Mouse (Mus musculus): ENCODE data around the gene Rnf152. TPM values are rescaled to one million over a fixed set of nuclear protein-coding genes. Genes with fewer than 3 reads are reported as not detected.
A peak's percentile ranks its signal among the peaks of the same experiment; 100 is the strongest.

Gene Rnf152
- total RNA-seq, 2 experiments from 2014 or later, result 12.5 to 12.6 TPM

DNA sequence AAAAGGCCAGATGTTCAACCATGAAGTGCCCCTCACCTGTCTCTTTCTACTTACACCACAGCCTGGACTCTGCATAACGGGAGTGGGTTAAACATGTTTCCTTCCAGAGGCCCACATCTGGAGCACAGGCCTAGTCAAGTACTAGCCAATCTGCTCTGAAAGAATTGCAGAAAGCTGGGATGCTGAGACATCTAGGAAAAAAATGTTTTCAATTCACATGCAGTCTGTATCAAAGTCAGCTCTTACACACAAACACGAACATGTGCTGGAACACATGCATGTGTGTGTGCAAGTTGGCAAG, 44.0 kb downstream of the Rnf152 start:
- no peak for DNase-seq

DNA sequence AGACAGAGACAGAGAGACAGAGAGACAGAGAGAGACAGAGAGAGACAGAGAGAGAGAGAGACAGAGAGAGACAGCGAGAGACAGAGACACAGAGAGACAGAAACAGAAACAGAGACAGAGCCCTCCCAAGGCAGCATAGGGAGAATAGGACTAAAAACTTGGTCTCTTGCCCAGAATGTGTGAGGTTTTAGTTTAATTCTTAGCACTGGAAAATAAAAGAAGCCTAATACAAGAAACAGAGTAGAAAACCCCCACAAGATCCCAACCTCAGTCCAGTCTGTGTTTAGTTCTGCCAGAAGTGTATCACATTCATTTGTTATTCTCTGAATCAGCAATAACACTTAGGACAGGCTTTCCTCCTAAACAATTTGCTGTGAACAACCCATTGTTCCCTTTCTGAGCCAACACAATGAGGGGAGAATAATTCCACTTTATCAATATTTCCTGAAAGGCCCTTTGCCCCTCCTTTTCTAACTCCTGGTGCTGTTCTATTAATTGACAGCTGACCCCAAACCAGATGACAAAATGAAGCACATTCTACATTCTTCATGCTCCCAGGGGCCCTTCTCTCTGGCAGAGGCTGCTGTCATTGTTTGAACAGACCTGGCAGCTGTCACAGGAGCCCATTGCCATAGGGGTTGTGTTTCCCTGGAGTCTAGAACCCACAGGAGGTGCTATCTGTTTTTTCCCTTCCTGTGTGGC, 44.5 kb downstream of the Rnf152 start:
- peak; percentile 23 for DNase-seq

DNA sequence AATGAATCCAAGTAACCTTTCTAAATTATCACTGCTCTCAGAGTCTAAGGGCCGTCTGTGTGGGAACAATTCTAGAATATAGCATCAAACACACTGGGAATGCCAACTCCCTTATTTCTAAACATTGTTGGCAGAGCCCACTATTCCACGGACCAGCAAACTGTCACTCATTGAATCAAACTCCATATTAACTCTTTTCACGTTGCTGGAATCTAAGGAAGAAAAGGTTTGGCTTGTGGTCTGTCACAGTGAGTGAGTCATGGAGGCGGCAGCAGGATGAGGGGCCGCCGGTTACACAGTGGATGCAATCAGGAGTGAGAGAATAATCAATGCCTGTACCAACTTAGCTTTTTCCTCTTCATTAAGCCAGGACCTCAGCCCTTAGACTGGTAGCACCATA, 54.3 kb downstream of the Rnf152 start:
- no peak for DNase-seq

DNA sequence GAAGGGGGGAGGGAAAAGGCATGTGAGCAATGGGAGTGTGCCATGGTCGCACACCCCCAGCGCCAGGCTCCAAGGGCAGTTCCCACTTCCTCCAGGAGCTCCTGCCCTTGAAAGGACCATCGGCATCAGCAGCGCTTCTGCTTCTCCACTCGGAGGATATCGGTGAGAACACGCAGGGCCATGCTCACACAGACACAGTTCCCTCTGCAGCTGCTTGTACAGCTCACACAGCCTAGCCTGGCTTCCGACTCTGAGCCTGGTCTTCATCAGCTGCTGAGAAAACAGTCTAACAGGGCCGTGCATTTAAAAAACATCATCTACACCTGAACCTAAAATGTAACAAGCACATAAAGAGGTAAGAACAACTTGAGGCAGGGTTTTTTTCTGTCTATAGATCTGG, 54.7 kb downstream of the Rnf152 start:
- no peak for DNase-seq

DNA sequence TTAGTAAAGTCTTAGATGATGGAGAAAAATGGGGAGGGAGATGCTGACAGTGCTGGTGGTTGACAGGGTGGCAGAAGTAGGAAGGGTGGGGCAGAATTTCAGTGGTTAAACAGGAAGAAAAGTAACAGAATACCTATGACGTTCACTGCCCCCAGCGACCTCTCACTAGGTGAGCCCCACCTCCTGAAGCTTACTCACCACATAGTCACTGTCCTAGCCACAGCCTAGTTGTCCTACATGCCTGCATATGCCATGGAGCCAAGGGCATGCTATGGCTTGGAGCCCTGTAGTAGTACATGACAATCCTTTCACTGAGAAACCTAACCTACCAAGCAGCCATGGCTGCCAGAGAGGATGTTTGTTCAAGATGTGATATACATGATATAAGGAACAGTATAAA, 64.7 kb downstream of the Rnf152 start:
- DNase-seq, result no peak

DNA sequence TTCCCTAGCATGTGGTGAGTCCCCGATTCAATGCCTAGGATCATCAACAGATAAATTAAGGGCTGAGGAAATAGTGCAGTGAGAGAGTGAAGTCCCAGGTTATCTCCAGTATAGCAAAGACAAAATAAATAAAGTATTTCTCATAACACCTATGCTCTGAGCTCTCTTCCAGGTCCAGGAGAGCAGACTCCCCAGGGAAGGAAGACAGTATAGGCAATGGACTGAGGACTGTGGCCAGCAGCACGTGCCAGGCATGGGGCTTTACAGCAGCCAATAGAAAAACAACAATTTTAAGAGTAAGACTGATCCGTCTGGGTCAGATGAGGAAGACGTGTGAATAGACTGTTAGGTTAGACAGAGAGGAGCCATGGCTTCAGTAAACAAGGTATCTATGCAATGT, 69.0 kb downstream of the Rnf152 start:
- DNase-seq, result no peak

DNA sequence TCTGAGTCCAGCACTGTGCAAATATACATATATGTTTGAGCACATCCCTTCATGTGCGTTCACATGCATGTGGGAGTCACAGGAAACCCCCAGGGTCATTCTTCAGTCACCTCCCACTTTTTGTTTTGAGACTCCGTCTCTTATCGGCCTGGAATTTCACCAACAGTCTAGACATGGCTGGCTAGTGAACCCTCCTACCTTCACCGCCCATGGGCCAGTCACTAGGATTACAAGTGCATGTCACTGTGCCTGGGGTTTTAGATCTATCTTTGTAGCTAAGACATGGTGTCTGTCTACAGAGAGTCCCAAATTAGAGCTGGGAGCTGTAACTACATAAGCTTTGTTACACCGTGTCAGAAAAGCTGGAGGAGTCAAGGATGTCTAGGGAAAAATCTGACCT, 69.6 kb downstream of the Rnf152 start:
- DNase-seq, result no peak

DNA sequence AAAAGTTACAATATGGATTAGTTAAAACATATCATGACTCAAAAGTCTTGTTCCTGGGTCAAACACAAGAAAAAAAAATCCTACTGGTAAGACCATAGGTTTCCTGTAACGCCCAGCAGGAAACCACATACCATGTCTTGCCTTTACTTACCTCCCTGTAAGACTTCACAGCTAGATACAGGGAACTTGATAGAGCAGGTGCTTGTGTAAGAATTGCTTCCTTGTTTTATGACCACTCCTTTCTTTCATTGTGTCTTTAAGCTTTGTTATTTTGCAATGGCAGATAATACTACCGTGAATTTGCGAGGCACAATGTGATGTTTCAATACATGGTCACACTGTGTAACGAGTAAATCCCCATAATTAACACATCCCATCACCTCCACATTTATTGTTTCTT, 71.5 kb downstream of the Rnf152 start:
- no peak for DNase-seq

DNA sequence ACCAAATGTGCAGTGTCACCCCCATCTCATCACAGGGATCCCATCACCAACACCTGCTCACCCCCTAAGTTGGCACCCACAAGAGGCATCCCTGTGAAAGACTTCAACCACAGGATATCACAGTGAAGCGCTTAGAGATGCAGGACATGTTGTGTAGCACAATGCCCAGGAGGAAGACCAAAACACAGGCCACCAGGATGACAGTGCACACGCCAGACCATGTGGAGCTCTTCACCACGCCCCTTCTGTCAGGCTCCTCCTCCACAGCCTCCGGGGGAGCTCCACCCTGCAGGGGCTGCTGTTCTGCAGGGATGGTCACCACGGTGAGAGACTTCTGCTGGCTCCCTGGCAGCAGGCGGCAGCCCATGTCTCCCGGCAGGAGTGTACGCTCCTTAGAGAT, 72.4 kb downstream of the Rnf152 start:
- no peak for DNase-seq

DNA sequence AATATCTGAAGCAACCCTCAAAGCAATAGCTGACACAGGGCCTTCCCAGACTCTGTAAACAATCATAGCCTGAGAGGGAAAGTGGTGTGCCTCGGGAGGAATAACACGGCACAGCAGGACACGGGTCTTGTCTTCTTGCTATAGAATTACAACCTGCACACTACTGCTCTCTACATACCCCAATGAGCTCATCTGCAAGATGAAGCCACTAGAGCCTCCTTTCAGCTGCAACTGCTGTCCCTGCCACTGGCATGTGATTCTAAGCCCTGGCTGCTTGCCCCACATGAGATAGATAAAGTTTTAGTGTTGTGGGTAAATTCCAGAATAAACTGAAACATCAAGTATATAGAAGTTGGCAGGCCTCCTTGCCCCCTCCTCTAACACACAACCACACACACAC, 75.2 kb downstream of the Rnf152 start:
- no peak for DNase-seq

DNA sequence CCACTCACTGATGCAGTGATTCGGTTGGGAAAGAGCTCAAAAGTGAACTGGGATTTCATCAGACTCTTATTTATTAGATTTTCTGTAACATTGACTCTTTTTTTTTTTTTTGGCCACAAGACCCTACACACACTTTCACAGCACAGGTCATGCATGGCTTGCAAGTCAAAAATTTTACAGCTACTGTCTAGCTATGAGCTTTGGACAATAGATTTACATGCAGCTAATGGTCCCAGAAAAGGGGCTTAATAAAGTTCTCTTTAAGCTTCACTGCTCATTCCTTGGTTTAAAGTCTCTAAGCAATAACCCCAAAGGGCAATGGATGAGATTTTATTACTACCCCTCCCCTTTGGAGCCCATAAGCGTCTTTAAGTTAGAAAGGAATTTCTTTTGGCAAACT, 76.3 kb downstream of the Rnf152 start:
- no peak for DNase-seq

DNA sequence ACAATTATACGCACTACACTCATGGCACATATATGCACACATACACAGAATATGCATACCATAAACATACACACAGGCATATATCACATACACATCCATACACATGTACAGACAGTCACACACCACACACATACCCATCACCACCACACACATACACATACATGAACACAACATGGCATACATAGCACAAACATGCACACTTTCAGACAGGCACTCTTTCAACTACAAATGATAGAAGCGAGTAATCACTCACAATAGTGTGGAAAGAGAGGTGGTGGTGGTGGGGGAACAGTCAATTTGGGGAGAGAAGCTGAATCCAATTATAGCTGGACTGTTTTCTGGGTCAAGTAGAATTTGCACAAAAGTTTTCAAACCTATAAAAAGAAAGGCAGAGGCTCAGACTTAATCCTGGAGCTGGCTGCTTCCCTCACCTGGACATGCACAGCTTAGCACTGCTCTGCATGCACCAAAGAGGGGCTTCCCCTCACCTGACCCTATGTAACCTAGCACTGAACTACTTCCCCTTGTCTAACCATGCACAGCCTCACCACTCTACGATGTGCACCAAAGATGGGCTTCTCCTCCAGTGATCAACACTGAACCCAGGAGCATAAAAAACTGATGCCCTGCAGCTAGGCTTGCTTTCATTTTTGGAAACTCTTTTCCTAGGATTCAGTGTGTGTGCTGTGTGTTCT, 81.9 kb downstream of the Rnf152 start:
- DNase-seq, result no peak

DNA sequence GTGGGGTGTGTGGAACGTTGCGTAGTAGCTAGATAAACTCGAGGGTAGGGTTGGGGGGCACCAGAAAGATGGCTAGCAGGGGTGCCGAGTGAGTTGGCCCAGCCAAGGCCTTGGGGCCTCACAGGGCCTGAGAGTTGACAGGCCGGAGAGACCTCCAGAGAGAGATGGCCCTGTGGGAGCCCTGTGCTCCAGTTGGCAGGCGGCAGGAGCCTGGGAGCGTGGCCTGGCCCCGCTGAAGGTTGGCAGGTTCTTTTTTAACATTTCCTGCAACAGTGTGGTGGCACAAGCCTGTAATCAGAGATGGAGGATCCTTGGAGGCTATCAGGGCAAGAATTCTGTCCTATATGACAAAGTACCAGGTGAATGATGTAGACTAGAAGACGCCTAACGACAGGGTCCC, 85.4 kb downstream of the Rnf152 start:
- peak; percentile 53 for DNase-seq

DNA sequence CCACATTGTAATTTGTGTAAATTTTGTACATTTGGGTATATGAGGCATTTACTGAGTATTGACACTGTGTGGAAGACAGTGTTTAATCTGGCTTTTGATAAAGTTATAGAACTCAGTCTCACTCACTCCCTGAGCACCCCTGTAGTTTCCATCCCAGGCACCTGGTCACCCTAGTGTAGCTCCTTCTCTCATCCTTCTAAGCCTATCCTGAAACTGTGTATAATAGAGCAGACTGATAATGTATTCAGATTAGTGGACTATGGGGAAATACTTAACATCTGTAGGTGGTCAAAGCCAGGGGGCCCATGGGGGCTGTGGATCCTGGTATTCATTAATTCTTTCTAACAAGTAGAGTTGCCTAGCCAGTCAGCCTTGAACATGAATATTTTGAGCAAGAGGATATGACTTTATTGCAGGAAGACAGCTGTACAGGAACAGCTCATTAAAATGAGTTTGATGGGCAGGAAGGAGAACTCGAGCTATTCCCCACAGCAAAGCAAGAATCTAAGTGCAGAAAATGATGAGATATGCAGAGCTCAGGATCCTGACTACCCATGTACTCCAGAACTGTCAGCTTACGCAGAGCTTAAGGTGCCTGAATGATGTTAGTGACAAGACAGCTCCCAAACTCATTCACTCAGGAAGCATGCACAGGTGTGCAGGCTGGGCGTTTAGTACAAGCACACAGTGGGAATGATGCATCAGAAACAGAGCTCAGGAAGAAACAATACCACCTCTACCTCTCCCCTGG, 93.1 kb downstream of the Rnf152 start:
- no peak for DNase-seq

DNA sequence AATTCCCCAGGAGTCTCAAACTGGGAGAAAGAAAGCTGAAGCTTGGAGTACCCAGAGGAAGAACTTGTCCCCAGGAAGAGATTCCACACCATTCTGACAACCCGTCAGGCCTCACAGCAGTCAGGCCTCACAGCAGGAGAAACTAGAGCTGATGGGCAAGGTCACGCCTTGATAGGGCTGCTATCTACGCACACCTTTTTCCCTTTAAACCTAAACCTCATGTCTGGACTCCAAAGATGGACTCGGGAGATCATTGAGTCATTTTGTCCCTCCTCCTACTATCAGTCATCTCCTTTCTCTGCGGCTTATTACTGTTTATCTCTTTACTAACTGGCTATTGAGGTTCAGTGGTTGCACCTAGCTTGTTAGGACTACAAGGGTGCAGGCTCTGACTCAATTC, 96.3 kb downstream of the Rnf152 start:
- DNase-seq, result no peak

DNA sequence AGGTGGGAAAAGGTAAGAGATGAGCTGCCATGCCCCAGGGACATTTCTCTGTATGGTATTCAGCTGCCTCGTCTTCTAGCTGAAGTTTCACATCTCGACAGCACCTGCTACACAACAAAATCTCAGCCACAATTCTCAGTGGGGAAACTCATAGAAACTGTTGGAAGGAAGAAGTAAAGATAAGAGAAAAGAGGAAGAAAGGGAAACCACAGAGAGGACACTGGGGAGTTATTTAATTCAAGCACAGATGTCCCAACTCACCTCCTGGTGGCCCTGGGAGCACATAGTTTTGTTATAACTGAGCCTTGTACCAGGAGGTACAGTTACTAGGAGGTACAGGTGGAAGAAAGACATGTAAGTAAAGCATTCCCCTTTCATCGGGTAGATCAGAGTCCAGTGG, 99.3 kb downstream of the Rnf152 start:
- DNase-seq, result no peak

DNA sequence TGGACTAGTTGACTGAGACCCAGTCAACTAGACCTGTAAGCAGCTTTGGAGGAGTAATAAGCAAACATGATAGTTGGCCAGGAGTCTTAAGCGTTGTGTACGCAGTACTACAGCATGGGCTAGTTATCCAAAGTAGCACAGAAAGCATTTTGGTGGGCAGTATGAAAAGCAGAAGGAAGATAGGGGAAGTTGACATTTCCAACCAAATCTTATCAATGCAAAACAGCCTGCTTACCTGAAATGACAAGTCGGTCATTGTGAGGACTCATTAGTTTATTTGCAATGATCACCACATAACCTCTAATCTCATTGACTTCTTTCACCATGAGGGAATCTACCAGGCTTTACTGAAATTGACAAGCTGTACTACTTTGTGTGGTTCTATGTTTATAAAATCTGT, 107.3 kb downstream of the Rnf152 start:
- DNase-seq, result no peak

DNA sequence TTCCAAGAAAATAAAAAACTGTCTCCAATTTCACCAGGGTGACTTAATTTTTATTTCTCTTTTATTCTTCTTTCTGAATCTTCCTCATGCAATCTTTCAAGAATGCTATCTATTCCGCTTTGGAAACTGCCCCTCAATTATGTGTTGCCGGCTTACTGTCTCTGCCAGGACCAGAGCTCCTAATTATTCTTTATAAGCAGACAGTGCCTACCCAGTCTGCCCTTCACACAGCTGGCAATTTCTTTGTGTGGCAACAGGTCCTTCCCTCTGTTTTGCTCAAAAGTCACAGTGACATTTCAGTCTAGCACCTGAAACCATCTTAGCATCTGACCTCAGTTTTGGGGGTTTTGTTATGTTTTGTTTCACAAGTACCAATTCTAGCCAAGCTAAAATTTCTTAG, 109.9 kb downstream of the Rnf152 start:
- no peak for DNase-seq

DNA sequence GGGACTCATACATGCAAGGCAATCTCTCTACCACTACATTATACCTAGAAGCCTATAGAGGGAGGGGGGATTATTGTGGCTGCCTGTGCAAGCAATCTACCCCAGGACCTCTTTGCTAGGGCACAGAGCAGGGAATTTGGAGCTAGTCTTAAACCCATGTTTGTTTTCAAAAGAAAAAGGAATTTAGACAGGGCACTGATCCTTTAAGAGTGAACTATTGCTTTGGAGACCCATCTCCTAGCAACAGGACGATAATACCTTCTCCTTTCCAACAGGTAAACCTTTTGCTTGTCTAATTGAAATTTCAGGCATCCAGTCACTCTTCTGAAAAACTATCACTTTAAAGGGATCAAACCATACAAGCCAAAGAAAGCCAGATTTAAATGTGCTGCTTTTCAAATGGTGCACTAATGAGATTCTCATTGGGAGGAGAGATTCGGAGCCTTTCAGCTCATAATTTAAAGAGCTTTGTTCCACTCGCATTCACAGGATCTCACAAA, 110.4 kb downstream of the Rnf152 start:
- DNase-seq, result no peak

DNA sequence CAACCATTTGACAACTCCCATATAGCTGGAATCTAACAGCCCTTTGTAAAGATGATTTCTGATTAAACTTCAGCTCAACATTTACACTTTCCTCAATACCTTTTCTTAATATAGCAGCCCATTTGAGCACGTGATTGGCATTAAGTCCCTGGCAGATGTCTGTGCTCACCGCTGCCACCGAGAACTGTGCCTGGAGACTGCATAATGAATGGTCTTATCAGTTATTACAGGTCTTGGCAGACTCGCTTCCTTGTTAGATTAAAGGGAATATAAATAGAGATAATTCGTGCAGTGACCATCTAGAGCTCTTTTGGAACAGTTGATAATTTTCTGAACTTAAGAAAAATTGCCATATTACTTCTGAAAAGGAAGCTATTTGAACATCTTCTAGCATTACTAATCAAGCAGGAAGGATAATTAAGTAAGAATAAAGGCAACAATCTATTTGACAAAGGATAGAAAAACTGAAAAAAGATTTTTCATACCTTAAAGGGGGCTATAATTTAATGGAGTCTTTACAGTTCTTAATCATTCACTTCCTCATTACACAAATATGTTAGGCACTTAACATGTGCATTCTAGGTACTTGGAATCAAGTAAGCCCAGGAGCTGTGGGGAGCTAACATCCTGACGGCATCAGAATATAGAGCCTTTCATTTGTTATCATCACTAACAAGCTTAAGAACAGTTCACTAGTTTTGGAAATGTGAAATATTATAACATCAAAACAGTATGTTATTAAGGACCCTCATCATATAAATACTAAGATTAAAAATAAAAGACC, 113.0 kb downstream of the Rnf152 start:
- DNase-seq, result no peak

DNA sequence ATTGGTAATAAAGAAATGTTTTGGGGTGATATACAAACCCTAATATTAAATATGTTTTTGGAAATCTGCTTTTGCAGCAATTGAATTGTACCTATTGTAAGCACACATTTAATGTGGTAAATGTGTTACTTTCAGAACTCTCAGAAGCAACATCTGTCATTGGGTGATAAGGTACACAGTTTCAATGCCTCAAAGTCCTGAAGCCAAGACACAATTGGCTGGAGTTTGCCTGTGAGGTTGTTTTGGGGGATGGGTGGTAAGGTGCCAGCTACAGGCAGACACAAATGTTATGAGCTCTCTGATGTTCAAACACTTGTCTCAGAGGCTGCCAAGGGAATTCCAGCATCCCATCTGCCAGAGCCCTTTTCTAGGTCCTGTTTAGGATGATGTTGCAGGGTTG, 116.3 kb downstream of the Rnf152 start:
- no peak for DNase-seq
